Mouse (Mus musculus) embryonic facial prominence, embryonic 13.5 days (tissue): ENCODE measurements around the gene Celsr3. TPM values are rescaled to one million over a fixed set of nuclear protein-coding genes. Genes with fewer than 3 reads are reported as not detected.

Experiments
- ATAC-seq: fragments of 200-750 bp; cut with Nextera tagmentation; 2 replicates; pipeline ENCODE4 v1.8.0; 2017; ENCODE audit warnings: low read depth; ENCODE audit not compliant: insufficient number of reproducible peaks, insufficient read depth, low FRiP score, low TSS enrichment
- H3K27ac ChIP-seq: fragments of 300-500 bp; sonication (generic); 2 replicates; pipeline ENCODE4 v1.5.1; 2015; ENCODE audit warnings: moderate library complexity, mild to moderate bottlenecking, inconsistent platforms
- H3K27me3 ChIP-seq: fragments of 300-500 bp; sonication (generic); 2 replicates; pipeline ENCODE4 v1.6.1; 2015; ENCODE audit warnings: mild to moderate bottlenecking, inconsistent platforms
- H3K36me3 ChIP-seq: fragments of 300-500 bp; sonication (generic); 2 replicates; pipeline ENCODE4 v1.6.1; 2015; ENCODE audit warnings: mild to moderate bottlenecking, inconsistent platforms
- H3K4me1 ChIP-seq: fragments of 300-500 bp; sonication (generic); 2 replicates; pipeline ENCODE4 v1.6.1; 2015; ENCODE audit warnings: inconsistent platforms
- H3K4me2 ChIP-seq: fragments of 300-500 bp; sonication (generic); 2 replicates; pipeline ENCODE4 v1.6.1; 2015; ENCODE audit warnings: moderate library complexity, mild to moderate bottlenecking, inconsistent platforms
- H3K4me3 ChIP-seq: fragments of 300-500 bp; sonication (generic); 2 replicates; pipeline ENCODE4 v1.5.1; 2015; ENCODE audit warnings: mild to moderate bottlenecking, inconsistent platforms
- H3K9ac ChIP-seq: fragments of 300-500 bp; sonication (generic); 2 replicates; pipeline ENCODE4 v1.6.1; 2015; ENCODE audit warnings: mild to moderate bottlenecking, inconsistent platforms
- H3K9me3 ChIP-seq: fragments of 300-500 bp; sonication (generic); 2 replicates; pipeline ENCODE4 v1.6.1; 2016; ENCODE audit warnings: inconsistent platforms
- WGBS: fragments of 180-500 bp; shearing (Covaris S2); methylation state at CpG from one replicate; pipeline ENCODE4 v1.1.7; 2015; ENCODE audit warnings: mixed read lengths; 5-methylcytosine and 5-hydroxymethylcytosine counted together
- microRNA-seq: library from miRNA; unstranded; fragments of <30 nt; microRNA quantifications from one replicate; pipeline ENCODE4, GENCODE M21; 2016
- polyA plus RNA-seq: library from polyadenylated mRNA; unstranded; fragments of >200 nt; fragmentation: Nextera tagmentation; extraction: Ambion mirVana; gene quantifications from 2 replicates; pipeline ENCODE4 v1.2.1, GENCODE M21; 2015

Gene Celsr3
- polyA plus RNA-seq, 1 experiment from 2014 or later: 0.56 TPM

GRCm38 (mm10) chr9:108855335-108855734, 29.2 kb downstream of the Celsr3 start:
- peak overlapping the region; percentile 77 for H3K4me2 ChIP-seq
- H3K9me3 ChIP-seq: no peaks in the 10 kb centered on the region
- ATAC-seq: no peak
- H3K27me3 ChIP-seq: no peaks in the 10 kb centered on the region
- no peak overlapping the region for H3K27ac ChIP-seq
- 61% methylated on average over 5 of the region's 5 CpGs for WGBS
- peak overlapping the region; percentile 87; the same call in 1 of the 2 replicates for H3K4me3 ChIP-seq
- peaks cover 43% of the 10 kb centered on the region for H3K36me3 ChIP-seq
- peaks cover 26% of the 10 kb centered on the region for H3K4me1 ChIP-seq
- peak overlapping the region; percentile 83 for H3K9ac ChIP-seq

GRCm38 (mm10) chr9:108858792-108859527, 32.8 kb downstream of the Celsr3 start:
- H3K9ac ChIP-seq: no peak overlapping the region
- H3K36me3 ChIP-seq: peaks cover 59% of the 10 kb centered on the region
- no peak overlapping the region for H3K4me2 ChIP-seq
- H3K27me3 ChIP-seq: no peaks in the 10 kb centered on the region
- no peak overlapping the region for H3K4me3 ChIP-seq
- H3K27ac ChIP-seq: no peak overlapping the region
- peaks cover 12% of the 10 kb centered on the region for H3K4me1 ChIP-seq
- ATAC-seq: no peak
- no peaks in the 10 kb centered on the region for H3K9me3 ChIP-seq
- 76% methylated on average over 8 of the region's 8 CpGs for WGBS

Small RNA genes within 50 kb of the gene (microRNA-seq; reads per million reads assigned to microRNA genes)
- not detected for gene Gm23156

Other genes with a start within 250 kb of the Celsr3 start
- 140 and 147 TPM in 2 replicates for gene Wdr6, start 247.6 kb upstream of the Celsr3 start, polyA plus RNA-seq
- 9.6 and 13.3 TPM in 2 replicates for gene P4htm, start 228.7 kb upstream of the Celsr3 start, polyA plus RNA-seq
- gene Arih2, start 176.9 kb upstream of the Celsr3 start, polyA plus RNA-seq: 51.9 and 53.7 TPM in 2 replicates
- 47.1 and 48.4 TPM in 2 replicates for gene Slc25a20, start 164.2 kb upstream of the Celsr3 start, polyA plus RNA-seq
- gene Prkar2a, start 137.0 kb upstream of the Celsr3 start, polyA plus RNA-seq: 25.6 and 27.9 TPM in 2 replicates
- 127 and 144 TPM in 2 replicates for gene Ip6k2, start 42.5 kb upstream of the Celsr3 start, polyA plus RNA-seq
- gene Nckipsd, start 18.0 kb upstream of the Celsr3 start, polyA plus RNA-seq: 19.0 and 21.5 TPM in 2 replicates
- 20.4 and 22.7 TPM in 2 replicates for gene Slc26a6, start 27.0 kb downstream of the Celsr3 start, polyA plus RNA-seq
- not detected in 2 replicates for gene Tmem89, start 88.3 kb downstream of the Celsr3 start, polyA plus RNA-seq
- 422 and 457 TPM in 2 replicates for gene Uqcrc1, start 110.3 kb downstream of the Celsr3 start, polyA plus RNA-seq
- gene Col7a1, start 127.3 kb downstream of the Celsr3 start, polyA plus RNA-seq: 24.6 and 26.0 TPM in 2 replicates
- gene Ucn2, start 159.7 kb downstream of the Celsr3 start, polyA plus RNA-seq: 0.30 and 0.83 TPM in 2 replicates
- gene Pfkfb4, start 165.5 kb downstream of the Celsr3 start, polyA plus RNA-seq: 17.1 and 19.0 TPM in 2 replicates
- 65.4 and 76.0 TPM in 2 replicates for gene Shisa5, start 212.2 kb downstream of the Celsr3 start, polyA plus RNA-seq
- 13.3 and 13.7 TPM in 2 replicates for gene Trex1, start 233.4 kb downstream of the Celsr3 start, polyA plus RNA-seq
- 26.8 and 29.6 TPM in 2 replicates for gene Atrip, start 247.8 kb downstream of the Celsr3 start, polyA plus RNA-seq